Mouse (Mus musculus) stomach, postnatal 0 days (tissue): ENCODE measurements around the gene Usp4. TPM values are rescaled to one million over a fixed set of nuclear protein-coding genes. Genes with fewer than 3 reads are reported as not detected.

Experiments used
- ATAC-seq: fragments of 200-750 bp; cut with Nextera tagmentation; 2 replicates; pipeline ENCODE4 v1.8.0; 2017; ENCODE audit not compliant: low FRiP score, low TSS enrichment
- DNase-seq: peaks from one replicate; pipeline ENCODE4 v3.0.0-alpha.2; 2016; ENCODE audit warnings: low spot score
- H3K27ac ChIP-seq: fragments of 300-500 bp; sonication (generic); replicated peaks from 2 replicates; pipeline ENCODE4 v1.5.1; 2014; ENCODE audit warnings: mild to moderate bottlenecking, control low read depth
- H3K27me3 ChIP-seq: fragments of 300-500 bp; sonication (generic); 2 replicates; pipeline ENCODE4 v1.6.1; 2014; ENCODE audit warnings: low read length; ENCODE audit not compliant: control insufficient read depth, insufficient read depth
- H3K36me3 ChIP-seq: fragments of 300-500 bp; sonication (generic); 2 replicates; pipeline ENCODE4 v1.6.1; 2014; ENCODE audit warnings: low read length, mixed read lengths; ENCODE audit not compliant: control insufficient read depth, insufficient read depth
- H3K4me1 ChIP-seq: fragments of 300-500 bp; sonication (generic); replicated peaks from 2 replicates; pipeline ENCODE4 v1.6.1; 2014; ENCODE audit warnings: antibody characterized with exemption; ENCODE audit not compliant: control insufficient read depth, insufficient read depth
- H3K4me2 ChIP-seq: fragments of 300-500 bp; sonication (generic); replicated peaks from 2 replicates; pipeline ENCODE4 v1.6.1; 2014; ENCODE audit warnings: low read depth, mild to moderate bottlenecking, control low read depth, moderate library complexity
- H3K4me3 ChIP-seq: fragments of 300-500 bp; sonication (generic); 2 replicates; pipeline ENCODE4 v1.5.1; 2014; ENCODE audit warnings: low read depth, low read length, control low read depth
- H3K9ac ChIP-seq: fragments of 300-500 bp; sonication (generic); 2 replicates; pipeline ENCODE4 v1.6.1; 2014; ENCODE audit warnings: mild to moderate bottlenecking, low read length, control low read depth, mixed read lengths
- H3K9me3 ChIP-seq: fragments of 300-500 bp; sonication (generic); 2 replicates; pipeline ENCODE4 v1.6.1; 2016; ENCODE audit warnings: low read length; ENCODE audit not compliant: control insufficient read depth
- CTCF ChIP-seq: IDR thresholded peaks from 2 replicates; pipeline ENCODE4 v1.5.1; 2016; ENCODE audit warnings: antibody characterized with exemption, low read depth, mild to moderate bottlenecking, moderate library complexity
- EP300 ChIP-seq: optimal IDR thresholded peaks from 2 replicates; pipeline ENCODE3; 2016; ENCODE audit warnings: antibody characterized with exemption
- WGBS: fragments of 180-500 bp; shearing (Covaris S2); extraction: QIAGEN DNeasy Blood & Tissue Kit; methylation state at CpG from one replicate; pipeline ENCODE4 v1.1.7; 2014; 5-methylcytosine and 5-hydroxymethylcytosine counted together
- polyA plus RNA-seq: library from polyadenylated mRNA; unstranded; fragments of >200 nt; fragmentation: Nextera tagmentation; extraction: Ambion mirVana; gene quantifications from 2 replicates; pipeline ENCODE4 v1.2.1, GENCODE M21; 2015

The Usp4 gene
- polyA plus RNA-seq, 1 experiment from 2014 or later, result 56.8 TPM

- no peak within 1 kb of the TSS for H3K9ac ChIP-seq
- no peaks in the 10 kb centered on the region for H3K9me3 ChIP-seq
- H3K27me3 ChIP-seq, result no peaks in the 10 kb centered on the region
- no peak for TF ChIP-seq EP300
- TF ChIP-seq CTCF, result no peak
- H3K4me3 ChIP-seq, result no peak within 1 kb of the TSS
- H3K36me3 ChIP-seq, result no peaks in the 10 kb centered on the region
- H3K4me2 ChIP-seq, result no peak within 1 kb of the TSS
- DNase-seq (no peak), ATAC-seq (no peak)
- no peaks in the 10 kb centered on the region for H3K4me1 ChIP-seq
- H3K27ac ChIP-seq, result no peak within 1 kb of the TSS
Observed at GRCm38 (mm10) chr9:108428384-108428783, 80.7 kb downstream of the Usp4 start, which contains the start of gene Ccdc36. Gene Ccdc36, minus strand, starts transcription at chr9:108428484.

GRCm38 (mm10) chr9:108431431-108432067, 83.9 kb downstream of the Usp4 start:
- TF ChIP-seq CTCF, result no peak
- no peak for TF ChIP-seq EP300
- no peaks in the 10 kb centered on the region for H3K27me3 ChIP-seq
- peak; percentile 50 for DNase-seq
- H3K4me2 ChIP-seq, result peak overlapping the region; percentile 24
- no peaks in the 10 kb centered on the region for H3K4me1 ChIP-seq
- no peak overlapping the region for H3K27ac ChIP-seq
- H3K36me3 ChIP-seq, result no peaks in the 10 kb centered on the region
- 54% methylated on average over 32 of the region's 32 CpGs for WGBS
- no peaks in the 10 kb centered on the region for H3K9me3 ChIP-seq
- H3K4me3 ChIP-seq, result peak overlapping the region; percentile 8
- peak; percentile 65; the same call in 1 of the 2 replicates for ATAC-seq
- H3K9ac ChIP-seq, result no peak overlapping the region

- no peaks in the 10 kb centered on the region for H3K27me3 ChIP-seq
- WGBS, result 63% methylated on average over 3 of the region's 3 CpGs
- H3K36me3 ChIP-seq, result no peaks in the 10 kb centered on the region
Observed at GRCm38 (mm10) chr9:108436182-108436581, 88.5 kb downstream of the Usp4 start, which contains the start of gene BC048562. Gene BC048562, plus strand, starts transcription at chr9:108436482.

GRCm38 (mm10) chr9:108439176-108439575, 91.5 kb downstream of the Usp4 start:
- 78% methylated on average over 6 of the region's 6 CpGs for WGBS
- DNase-seq (no peak), ATAC-seq (no peak)
- no peak overlapping the region for H3K9ac ChIP-seq
- H3K4me3 ChIP-seq, result no peak overlapping the region
- no peak for TF ChIP-seq EP300
- TF ChIP-seq CTCF, result no peak
- H3K36me3 ChIP-seq, result no peaks in the 10 kb centered on the region
- no peaks in the 10 kb centered on the region for H3K27me3 ChIP-seq
- H3K4me2 ChIP-seq, result no peak overlapping the region
- H3K9me3 ChIP-seq, result no peaks in the 10 kb centered on the region
- H3K4me1 ChIP-seq, result no peaks in the 10 kb centered on the region
- no peak overlapping the region for H3K27ac ChIP-seq

More at GRCm38 (mm10) chr9:108436182-108436581, 88.5 kb downstream of the Usp4 start, which contains the start of gene BC048562:
- no peak within 1 kb of the TSS for H3K27ac ChIP-seq
- no peak within 1 kb of the TSS for H3K4me3 ChIP-seq
- ATAC-seq (no peak), DNase-seq (no peak)
- no peak for TF ChIP-seq CTCF
- TF ChIP-seq EP300, result no peak
- H3K4me2 ChIP-seq, result no peak within 1 kb of the TSS
- H3K9ac ChIP-seq, result no peak within 1 kb of the TSS
- H3K4me1 ChIP-seq, result no peaks in the 10 kb centered on the region
- no peaks in the 10 kb centered on the region for H3K9me3 ChIP-seq

GRCm38 (mm10) chr9:108440485-108440884, 92.8 kb downstream of the Usp4 start:
- H3K4me1 ChIP-seq, result no peaks in the 10 kb centered on the region
- DNase-seq (no peak), ATAC-seq (no peak)
- TF ChIP-seq CTCF (no peak), EP300 (no peak)
- no peaks in the 10 kb centered on the region for H3K27me3 ChIP-seq
- H3K27ac ChIP-seq, result no peak overlapping the region
- 65% methylated on average over 5 of the region's 5 CpGs for WGBS
- H3K9me3 ChIP-seq, result no peaks in the 10 kb centered on the region
- H3K36me3 ChIP-seq, result no peaks in the 10 kb centered on the region
- no peak overlapping the region for H3K4me2 ChIP-seq
- no peak overlapping the region for H3K9ac ChIP-seq
- no peak overlapping the region for H3K4me3 ChIP-seq

- DNase-seq (no peak), ATAC-seq (no peak; the same call in 1 of the 2 replicates)
- Histone ChIP-seq H3K4me1 (no peaks in the 10 kb centered on the region), H3K9ac (no peak overlapping the region), H3K4me2 (no peak overlapping the region), H3K9me3 (no peaks in the 10 kb centered on the region), H3K27me3 (no peaks in the 10 kb centered on the region), H3K36me3 (no peaks in the 10 kb centered on the region), H3K27ac (no peak overlapping the region), H3K4me3 (no peak overlapping the region)
- WGBS, result 70% methylated on average over 11 of the region's 11 CpGs
- TF ChIP-seq CTCF (no peak), EP300 (no peak)
Observed at GRCm38 (mm10) chr9:108441236-108441919, 93.7 kb downstream of the Usp4 start.

Other genes with a start within 250 kb of the Usp4 start
- gene Bsn, start 157.5 kb upstream of the Usp4 start, polyA plus RNA-seq, result 1.6 and 2.0 TPM in 2 replicates
- 52.7 and 59.2 TPM in 2 replicates for gene Dag1, start 83.9 kb upstream of the Usp4 start, polyA plus RNA-seq
- 17.3 and 20.3 TPM in 2 replicates for gene Nicn1, start 57.4 kb upstream of the Usp4 start, polyA plus RNA-seq
- 10.5 and 11.6 TPM in 2 replicates for gene Amt, start 51.0 kb upstream of the Usp4 start, polyA plus RNA-seq
- gene Rhoa, start 41.7 kb upstream of the Usp4 start, polyA plus RNA-seq, result 363 and 370 TPM in 2 replicates
- gene Tcta, start 41.7 kb upstream of the Usp4 start, polyA plus RNA-seq, result 58.2 and 61.4 TPM in 2 replicates
- gene Gpx1, start 8.9 kb upstream of the Usp4 start, polyA plus RNA-seq, result 1,072 and 1,116 TPM in 2 replicates
- 0.17 and 0.21 TPM in 2 replicates for gene 1700102P08Rik, start 45.0 kb downstream of the Usp4 start, polyA plus RNA-seq
- 0.39 and 0.41 TPM in 2 replicates for gene Ccdc36, start 80.6 kb downstream of the Usp4 start, polyA plus RNA-seq
- gene BC048562, start 88.6 kb downstream of the Usp4 start, polyA plus RNA-seq, result not detected in 2 replicates
- 29.7 and 32.2 TPM in 2 replicates for gene Ccdc71, start 112.7 kb downstream of the Usp4 start, polyA plus RNA-seq
- 37.2 and 46.7 TPM in 2 replicates for gene Klhdc8b, start 113.7 kb downstream of the Usp4 start, polyA plus RNA-seq
- 19.2 and 21.8 TPM in 2 replicates for gene Lamb2, start 131.9 kb downstream of the Usp4 start, polyA plus RNA-seq
- 22.2 and 22.7 TPM in 2 replicates for gene Usp19, start 142.7 kb downstream of the Usp4 start, polyA plus RNA-seq
- 66.4 and 70.6 TPM in 2 replicates for gene Qars, start 159.9 kb downstream of the Usp4 start, polyA plus RNA-seq
- 47.7 and 50.5 TPM in 2 replicates for gene Qrich1, start 169.0 kb downstream of the Usp4 start, polyA plus RNA-seq
- 67.1 and 70.6 TPM in 2 replicates for gene Impdh2, start 212.4 kb downstream of the Usp4 start, polyA plus RNA-seq
- gene Ndufaf3, start 219.6 kb downstream of the Usp4 start, polyA plus RNA-seq, result 40.4 and 42.4 TPM in 2 replicates
- 44.9 and 50.5 TPM in 2 replicates for gene Dalrd3, start 222.0 kb downstream of the Usp4 start, polyA plus RNA-seq
- 23.2 and 25.5 TPM in 2 replicates for gene Wdr6, start 230.9 kb downstream of the Usp4 start, polyA plus RNA-seq
- gene P4htm, start 249.8 kb downstream of the Usp4 start, polyA plus RNA-seq, result 3.7 and 4.4 TPM in 2 replicates